Mouse (Mus musculus): ENCODE measurements around the gene Tbc1d2. TPM values are rescaled to one million over a fixed set of nuclear protein-coding genes. Genes with fewer than 3 reads are reported as not detected.

The Tbc1d2 gene
- total and polyA plus RNA-seq, 2 experiments from 2014 or later: 0.67 to 1.5 TPM

GRCm38 (mm10) chr4:46632465-46632864, 17.5 kb downstream of the Tbc1d2 start:
- H3K4me2 ChIP-seq (ENCODE audit: low read depth): no peak overlapping the region
- H3K36me3 ChIP-seq (ENCODE audit: insufficient read depth): no peaks in the 10 kb centered on the region
- H3K4me3 ChIP-seq (ENCODE audit: low read depth, low read length): no peak overlapping the region
- no peak for ATAC-seq
- H3K9ac ChIP-seq: no peak overlapping the region
- no peaks in the 10 kb centered on the region for H3K27me3 ChIP-seq (ENCODE audit: insufficient read depth, low read length)
- H3K9me3 ChIP-seq (ENCODE audit: low read length): no peaks in the 10 kb centered on the region
- no peak for TF ChIP-seq CTCF (IDR thresholded peaks at IDR 0.05; ENCODE audit: low read depth)
- WGBS: 77% methylated on average over 2 of the region's 2 CpGs
- H3K4me1 ChIP-seq (ENCODE audit: insufficient read depth): no peaks in the 10 kb centered on the region
- no peak for DNase-seq
- no peak overlapping the region for H3K27ac ChIP-seq (ENCODE audit: low read depth, low read length)

- DNase-seq (no peak), ATAC-seq (no peak)
- H3K4me3 ChIP-seq (ENCODE audit: low read depth, low read length): no peak overlapping the region
- H3K4me2 ChIP-seq (ENCODE audit: low read depth): no peak overlapping the region
- WGBS: 54% methylated on average over 9 of the region's 9 CpGs
- no peak overlapping the region for H3K27ac ChIP-seq (ENCODE audit: low read depth, low read length)
- H3K9ac ChIP-seq: no peak overlapping the region
- no peaks in the 10 kb centered on the region for H3K9me3 ChIP-seq (ENCODE audit: low read length)
- no peaks in the 10 kb centered on the region for H3K36me3 ChIP-seq (ENCODE audit: insufficient read depth)
- TF ChIP-seq CTCF (IDR thresholded peaks at IDR 0.05; ENCODE audit: low read depth): no peak
- H3K27me3 ChIP-seq (ENCODE audit: insufficient read depth, low read length): no peaks in the 10 kb centered on the region
- H3K4me1 ChIP-seq (ENCODE audit: insufficient read depth): no peaks in the 10 kb centered on the region
These were observed 19.6 kb downstream of the Tbc1d2 start for GRCm38 (mm10) chr4:46630390-46630789.

- Histone ChIP-seq H3K4me1 (ENCODE audit: insufficient read depth) (no peaks in the 10 kb centered on the region), H3K9ac (no peak overlapping the region), H3K36me3 (ENCODE audit: insufficient read depth) (no peaks in the 10 kb centered on the region), H3K27ac (ENCODE audit: low read depth, low read length) (no peak overlapping the region), H3K27me3 (ENCODE audit: insufficient read depth, low read length) (no peaks in the 10 kb centered on the region), H3K9me3 (ENCODE audit: low read length) (no peaks in the 10 kb centered on the region), H3K4me3 (ENCODE audit: low read depth, low read length) (no peak overlapping the region), H3K4me2 (ENCODE audit: low read depth) (no peak overlapping the region)
- no peak for ATAC-seq
- DNase-seq: no peak
- WGBS: 54% methylated on average over 9 of the region's 9 CpGs
- no peak for TF ChIP-seq CTCF (IDR thresholded peaks at IDR 0.05; ENCODE audit: low read depth)
These were observed 21.1 kb downstream of the Tbc1d2 start for GRCm38 (mm10) chr4:46628873-46629272.

GRCm38 (mm10) chr4:46628081-46628480, 21.9 kb downstream of the Tbc1d2 start:
- H3K4me3 ChIP-seq (ENCODE audit: low read depth, low read length): no peak overlapping the region
- H3K36me3 ChIP-seq (ENCODE audit: insufficient read depth): no peaks in the 10 kb centered on the region
- H3K4me1 ChIP-seq (ENCODE audit: insufficient read depth): no peaks in the 10 kb centered on the region
- no peak for ATAC-seq
- H3K9ac ChIP-seq: no peak overlapping the region
- no peaks in the 10 kb centered on the region for H3K27me3 ChIP-seq (ENCODE audit: insufficient read depth, low read length)
- H3K9me3 ChIP-seq (ENCODE audit: low read length): no peaks in the 10 kb centered on the region
- H3K27ac ChIP-seq (ENCODE audit: low read depth, low read length): no peak overlapping the region
- DNase-seq: no peak
- TF ChIP-seq CTCF (IDR thresholded peaks at IDR 0.05; ENCODE audit: low read depth): no peak
- 80% methylated on average over 11 of the region's 11 CpGs for WGBS
- no peak overlapping the region for H3K4me2 ChIP-seq (ENCODE audit: low read depth)

GRCm38 (mm10) chr4:46625101-46625500, 24.9 kb downstream of the Tbc1d2 start:
- no peak overlapping the region for H3K27ac ChIP-seq (ENCODE audit: low read depth, low read length)
- H3K9ac ChIP-seq: no peak overlapping the region
- no peaks in the 10 kb centered on the region for H3K4me1 ChIP-seq (ENCODE audit: insufficient read depth)
- no peak for DNase-seq
- no peaks in the 10 kb centered on the region for H3K9me3 ChIP-seq (ENCODE audit: low read length)
- no peak for TF ChIP-seq CTCF (IDR thresholded peaks at IDR 0.05; ENCODE audit: low read depth)
- H3K36me3 ChIP-seq (ENCODE audit: insufficient read depth): no peaks in the 10 kb centered on the region
- no peak overlapping the region for H3K4me2 ChIP-seq (ENCODE audit: low read depth)
- no peak for ATAC-seq
- no peaks in the 10 kb centered on the region for H3K27me3 ChIP-seq (ENCODE audit: insufficient read depth, low read length)
- 79% methylated on average over 10 of the region's 10 CpGs for WGBS
- H3K4me3 ChIP-seq (ENCODE audit: low read depth, low read length): no peak overlapping the region

- Histone ChIP-seq H3K9me3 (ENCODE audit: low read length) (no peaks in the 10 kb centered on the region), H3K27ac (ENCODE audit: low read depth, low read length) (no peak overlapping the region), H3K27me3 (ENCODE audit: insufficient read depth, low read length) (no peaks in the 10 kb centered on the region), H3K4me3 (ENCODE audit: low read depth, low read length) (no peak overlapping the region), H3K4me1 (ENCODE audit: insufficient read depth) (no peaks in the 10 kb centered on the region), H3K36me3 (ENCODE audit: insufficient read depth) (no peaks in the 10 kb centered on the region), H3K9ac (no peak overlapping the region), H3K4me2 (ENCODE audit: low read depth) (no peak overlapping the region)
- DNase-seq (no peak), ATAC-seq (no peak)
- 92% methylated on average over 5 of the region's 5 CpGs for WGBS
- TF ChIP-seq CTCF (IDR thresholded peaks at IDR 0.05; ENCODE audit: low read depth): no peak
These were observed 27.0 kb downstream of the Tbc1d2 start for GRCm38 (mm10) chr4:46623007-46623406.

GRCm38 (mm10) chr4:46620946-46621345, 29.1 kb downstream of the Tbc1d2 start:
- Histone ChIP-seq H3K27ac (ENCODE audit: low read depth, low read length) (no peak overlapping the region), H3K36me3 (ENCODE audit: insufficient read depth) (no peaks in the 10 kb centered on the region), H3K4me1 (ENCODE audit: insufficient read depth) (no peaks in the 10 kb centered on the region), H3K9me3 (ENCODE audit: low read length) (no peaks in the 10 kb centered on the region), H3K27me3 (ENCODE audit: insufficient read depth, low read length) (no peaks in the 10 kb centered on the region), H3K4me2 (ENCODE audit: low read depth) (no peak overlapping the region), H3K9ac (no peak overlapping the region), H3K4me3 (ENCODE audit: low read depth, low read length) (no peak overlapping the region)
- whole genome bisulfite sequencing: 87% methylated on average over 8 of the region's 8 CpGs
- ATAC-seq (no peak), DNase-seq (no peak)
- no peak for TF ChIP-seq CTCF (IDR thresholded peaks at IDR 0.05; ENCODE audit: low read depth)

GRCm38 (mm10) chr4:46620330-46620729, 29.7 kb downstream of the Tbc1d2 start:
- Histone ChIP-seq H3K4me1 (ENCODE audit: insufficient read depth) (no peaks in the 10 kb centered on the region), H3K4me2 (ENCODE audit: low read depth) (no peak overlapping the region), H3K27me3 (ENCODE audit: insufficient read depth, low read length) (no peaks in the 10 kb centered on the region), H3K36me3 (ENCODE audit: insufficient read depth) (no peaks in the 10 kb centered on the region), H3K27ac (ENCODE audit: low read depth, low read length) (no peak overlapping the region), H3K9me3 (ENCODE audit: low read length) (no peaks in the 10 kb centered on the region), H3K9ac (no peak overlapping the region), H3K4me3 (ENCODE audit: low read depth, low read length) (no peak overlapping the region)
- 6% methylated on average over 23 of the region's 23 CpGs for WGBS
- TF ChIP-seq CTCF (IDR thresholded peaks at IDR 0.05; ENCODE audit: low read depth): peak; percentile 49
- DNase-seq (no peak), ATAC-seq (0 out of 2 replicates have a peak, but pooled peaks have one; percentile 12)

Data from forebrain, postnatal 0 days (tissue).